Mouse (Mus musculus) lung, postnatal 25 days (tissue): ENCODE measurements around the gene Sema3b.

Source experiments
- DNase-seq: peaks from one replicate; pipeline ENCODE4 v3.0.0; 2022; ENCODE audit warnings: low spot score

The Sema3b gene

DNA sequence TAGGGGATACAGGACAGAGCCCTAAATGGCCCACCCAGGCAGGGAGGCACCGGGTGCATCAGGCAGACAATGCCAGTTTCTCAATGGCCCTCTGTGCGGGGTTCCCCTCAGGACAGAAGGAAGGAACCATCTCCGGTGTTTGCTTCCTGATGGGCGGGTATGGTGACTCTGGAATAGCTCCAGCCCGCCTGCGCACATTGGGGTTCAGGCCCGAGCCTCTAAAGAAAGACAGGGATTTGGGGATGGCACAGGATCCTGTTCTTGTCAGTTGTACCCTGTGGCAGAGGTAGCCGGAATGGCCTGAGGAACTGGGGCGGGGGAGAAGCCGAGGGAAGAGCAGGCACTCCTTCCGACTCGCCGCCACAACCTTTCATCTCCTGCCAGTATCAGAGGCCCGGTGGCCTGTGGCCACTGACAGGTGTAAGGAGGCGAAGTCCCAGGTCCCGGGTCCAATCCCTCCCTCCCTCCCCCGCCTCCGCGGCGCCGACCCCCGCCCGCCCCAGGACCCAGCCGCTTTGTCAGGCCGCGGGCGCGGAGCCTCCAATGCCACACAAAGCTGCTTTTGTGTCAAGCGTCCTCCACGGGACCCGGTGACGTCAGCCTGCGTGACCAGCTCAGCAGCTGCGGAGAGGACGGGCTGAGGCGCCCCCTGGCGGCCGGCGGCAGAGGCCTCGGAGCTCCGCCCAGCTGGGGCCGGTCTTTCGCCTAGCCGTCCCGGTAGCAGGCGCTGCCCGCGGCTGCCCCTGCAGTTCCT lies 3.3 kb upstream of the Sema3b start:
- peak; percentile 99 for DNase-seq

DNA sequence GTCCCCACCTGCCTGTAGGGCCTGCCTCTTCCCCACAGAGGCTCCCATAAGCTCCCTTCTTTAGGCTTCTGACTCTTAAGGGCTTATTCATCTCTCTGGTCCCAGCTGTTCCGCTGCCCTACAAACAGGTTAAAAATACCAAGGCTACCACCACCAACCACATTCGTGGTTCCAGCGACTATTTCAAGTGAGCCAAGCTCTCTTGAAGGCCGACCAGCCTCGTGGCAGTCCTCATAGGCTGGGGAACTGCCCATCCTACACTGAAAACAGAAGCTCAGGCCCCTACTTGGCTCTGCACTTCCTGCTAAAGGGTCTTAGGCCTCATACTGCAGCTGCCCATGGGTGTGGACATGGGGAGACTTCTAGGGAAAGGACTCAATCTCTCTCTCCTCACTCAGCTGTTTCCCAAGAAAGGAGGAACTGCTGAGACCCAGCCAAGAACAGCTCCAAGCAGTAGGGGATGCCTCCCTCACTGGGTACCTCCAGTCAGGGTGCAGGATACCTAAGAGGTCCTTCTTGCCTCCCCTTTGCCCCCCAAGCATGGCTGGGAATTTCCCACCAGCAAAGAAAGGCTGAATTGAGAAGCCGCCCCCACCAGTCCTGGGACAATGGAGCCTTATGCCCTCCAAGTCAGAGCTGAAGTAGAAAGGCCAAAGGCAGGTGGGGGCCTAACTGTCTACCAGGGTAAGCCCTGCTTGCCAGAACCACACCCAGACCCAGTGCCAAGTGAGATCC lies 2.6 kb upstream of the Sema3b start:
- DNase-seq = no peak

DNA sequence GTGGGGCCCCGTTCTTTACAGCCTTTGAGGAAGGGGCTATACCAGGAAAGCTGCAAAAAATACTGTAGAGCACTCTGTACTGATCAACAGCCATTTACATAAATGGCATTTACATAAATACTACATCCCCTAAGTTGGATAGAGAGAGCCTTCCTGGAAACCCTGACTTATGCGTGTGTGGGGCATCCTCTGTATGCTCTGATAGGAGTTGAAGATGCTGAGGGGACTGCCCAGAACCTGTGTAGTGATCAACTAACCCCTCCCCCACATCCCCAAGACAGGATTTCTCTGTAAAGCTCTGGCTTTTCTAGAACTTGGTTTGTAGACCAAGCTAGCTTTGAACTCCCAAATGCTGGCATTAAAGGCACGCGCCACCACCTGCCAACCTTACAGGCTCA lies 403 bp upstream of the Sema3b start:
- DNase-seq = no peak

DNA sequence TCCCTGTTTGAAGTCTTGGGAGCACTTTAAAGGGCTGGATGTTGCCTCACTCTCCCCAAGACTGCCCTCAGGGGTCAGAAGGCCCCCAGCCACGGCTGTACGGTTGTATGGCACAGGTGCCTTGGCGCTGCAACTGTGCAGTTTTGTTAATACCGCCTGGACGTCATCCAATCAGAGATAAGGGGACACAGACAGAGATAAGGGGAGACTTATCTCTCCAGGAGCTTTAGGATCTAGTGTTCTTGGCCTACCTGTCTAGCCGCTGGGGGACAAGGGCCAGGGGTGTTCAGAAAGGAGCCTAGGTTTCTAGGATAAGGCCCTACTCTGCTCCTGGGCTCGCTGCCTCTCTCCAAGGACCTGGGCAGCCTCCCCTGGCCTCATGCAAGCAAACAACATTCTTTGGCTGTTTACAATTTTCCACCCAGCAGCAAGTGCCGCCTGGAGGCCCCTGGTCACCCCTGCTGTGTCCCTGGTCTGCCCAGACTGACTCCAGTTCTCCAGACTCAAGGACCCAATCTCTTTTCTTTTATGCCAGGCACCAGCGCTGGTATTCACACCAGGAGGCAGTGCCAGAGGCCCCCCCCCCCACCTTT lies 1.3 kb downstream of the Sema3b start:
- DNase-seq = no peak

DNA sequence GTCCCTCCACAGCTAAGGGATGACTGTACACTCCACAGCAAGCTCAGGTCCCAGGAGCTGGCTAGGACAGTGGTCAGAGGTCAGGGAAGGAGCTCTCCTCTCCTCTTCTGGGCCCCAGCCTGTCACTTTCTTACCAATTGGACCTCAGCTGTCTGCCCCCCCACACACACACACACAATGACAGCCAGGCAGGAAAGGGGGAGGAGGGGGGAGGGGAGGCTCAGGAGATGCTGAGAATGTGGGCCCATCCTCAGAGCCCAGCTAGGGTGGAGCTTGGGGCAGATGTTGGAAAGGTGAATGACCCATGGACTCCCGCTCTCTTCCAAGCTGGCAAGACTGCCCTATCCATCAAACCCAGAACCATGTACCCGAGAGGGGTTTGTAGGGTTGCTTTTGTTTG lies 2.0 kb downstream of the Sema3b start:
- DNase-seq = no peak

DNA sequence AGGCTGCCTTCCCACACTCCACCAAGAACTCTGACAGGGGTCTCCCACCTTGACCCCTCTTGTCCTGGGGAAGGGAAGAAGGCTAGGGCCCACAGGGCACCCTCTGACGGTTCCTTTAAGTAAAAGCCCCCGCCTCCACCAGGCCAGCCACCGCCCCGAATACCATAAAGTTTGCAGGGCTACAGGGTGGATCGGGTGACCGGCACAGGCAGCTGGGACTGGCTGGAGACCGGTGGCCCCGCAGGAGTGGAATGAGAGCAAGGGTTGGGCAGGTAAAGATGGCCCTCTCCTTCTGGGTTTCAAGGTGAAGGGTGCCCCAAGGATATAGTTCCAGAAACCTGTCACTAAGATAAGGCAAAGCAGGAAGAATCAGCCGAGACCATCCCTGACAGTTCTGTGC lies 2.4 kb downstream of the Sema3b start:
- no peak for DNase-seq

DNA sequence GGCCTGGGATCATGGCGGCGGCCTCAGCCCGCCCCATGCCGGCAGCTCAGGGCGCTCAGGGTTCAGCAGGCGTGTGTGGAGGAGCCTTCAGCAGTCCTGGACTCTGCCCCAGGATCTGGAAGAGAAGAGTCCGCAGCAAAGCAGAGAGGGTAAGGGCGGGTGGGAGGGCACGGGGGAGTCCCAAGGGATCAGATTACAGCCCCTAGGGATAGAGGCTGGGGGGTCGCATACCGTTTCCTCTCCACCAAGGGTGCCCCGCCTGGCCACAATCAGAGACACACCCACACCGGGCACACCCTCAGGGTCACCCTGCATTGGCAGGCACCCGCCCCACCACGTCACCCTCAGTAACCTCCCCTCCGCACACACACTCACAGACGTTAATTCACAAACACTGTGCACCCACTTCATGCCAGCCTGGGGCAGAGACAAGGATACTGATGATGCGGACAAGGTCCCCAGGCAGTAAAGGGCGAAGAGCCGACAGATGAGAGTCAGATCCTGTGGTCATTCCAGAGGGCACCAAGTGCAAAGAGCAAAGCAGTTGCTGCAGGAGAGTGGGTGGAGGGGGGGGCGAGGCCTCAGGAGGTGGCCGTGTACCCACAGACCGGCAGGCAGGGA lies 3.9 kb downstream of the Sema3b start:
- no peak for DNase-seq

DNA sequence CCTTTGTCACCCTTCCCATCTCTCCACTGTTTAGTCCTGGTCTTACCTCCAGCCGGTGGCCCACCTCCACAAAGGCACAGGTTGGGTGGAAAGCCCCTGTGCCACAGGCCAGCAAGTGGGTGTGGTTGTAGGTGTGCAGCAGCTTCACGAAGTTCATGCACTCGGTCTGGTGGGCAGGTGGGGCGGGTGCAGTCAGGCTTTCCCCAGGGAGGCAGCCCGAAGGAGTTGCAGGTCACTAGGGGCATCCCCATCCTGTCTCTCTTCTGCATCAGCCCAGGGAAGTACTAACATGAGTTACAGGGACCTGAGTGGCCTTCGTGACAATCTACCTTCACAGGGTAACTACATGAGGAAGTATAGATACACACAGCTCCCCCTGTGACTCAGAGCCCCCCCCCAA lies 5.8 kb downstream of the Sema3b start:
- DNase-seq = no peak

DNA sequence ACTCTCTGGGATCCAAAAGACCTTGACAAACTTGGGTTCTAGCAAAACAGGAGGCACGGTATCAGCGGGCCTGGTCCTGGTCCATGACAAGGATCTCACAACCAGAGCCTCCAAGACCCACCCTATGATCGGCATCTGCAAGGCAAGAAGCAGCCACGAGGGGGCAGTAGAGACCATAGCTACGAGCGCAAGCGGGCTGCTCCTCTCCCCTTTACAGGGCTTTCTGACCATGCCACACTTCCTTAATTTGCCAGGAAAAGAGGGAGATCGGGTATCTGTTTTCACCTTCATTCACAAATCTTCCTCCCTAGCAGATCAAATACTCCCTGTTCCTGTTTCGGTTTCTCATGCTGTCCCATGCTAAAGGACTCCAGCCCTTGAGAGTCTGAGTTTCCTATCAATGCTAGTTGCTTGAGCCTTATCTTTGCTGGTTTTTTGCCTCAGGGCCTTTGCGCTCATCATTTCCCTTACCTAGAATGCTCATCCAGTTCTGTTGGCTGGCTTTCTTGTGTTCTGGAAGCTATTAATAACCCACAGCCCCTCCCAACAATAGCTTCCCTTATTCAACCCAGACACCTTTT lies 6.9 kb downstream of the Sema3b start:
- peak; percentile 93 for DNase-seq

DNA sequence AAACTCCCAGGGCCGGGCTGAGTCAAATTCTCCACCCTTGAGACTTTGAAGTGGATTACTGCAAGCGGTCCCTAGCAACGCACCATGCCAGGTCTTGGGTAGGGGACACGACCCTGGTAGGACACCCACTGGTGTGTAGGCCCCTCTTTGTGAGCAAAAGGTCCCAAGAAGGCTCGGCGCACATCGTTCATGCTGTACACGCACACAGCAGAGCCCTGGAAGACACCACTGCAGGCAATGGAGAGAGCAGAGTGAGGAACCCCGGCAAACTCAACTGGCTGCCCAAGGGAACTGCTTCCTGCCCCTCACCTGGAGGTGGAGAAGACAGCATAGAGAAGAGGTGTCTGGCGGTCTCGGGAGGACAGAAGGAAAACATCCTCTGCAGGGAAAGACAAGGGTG lies 7.8 kb downstream of the Sema3b start:
- no peak for DNase-seq

DNA sequence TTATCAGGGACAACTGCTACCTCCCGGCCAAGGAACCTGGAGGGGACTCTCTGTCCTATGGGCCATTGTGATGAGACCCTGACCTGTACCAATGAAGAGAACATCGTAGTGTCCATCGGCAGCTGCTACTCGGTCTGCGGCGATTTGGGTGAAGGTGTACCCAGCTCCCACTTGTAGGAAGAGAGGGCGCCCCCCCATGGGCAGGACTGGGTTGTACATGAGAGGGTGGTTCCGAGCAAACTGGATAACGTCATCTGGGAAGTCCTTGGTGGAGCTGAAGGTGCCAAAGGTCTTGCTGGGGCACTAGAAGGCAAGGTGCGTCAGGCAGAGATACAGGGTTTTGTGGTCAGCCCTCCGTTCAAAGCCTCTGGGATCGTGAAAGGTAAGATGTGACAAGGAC lies 8.3 kb downstream of the Sema3b start:
- DNase-seq = no peak

DNA sequence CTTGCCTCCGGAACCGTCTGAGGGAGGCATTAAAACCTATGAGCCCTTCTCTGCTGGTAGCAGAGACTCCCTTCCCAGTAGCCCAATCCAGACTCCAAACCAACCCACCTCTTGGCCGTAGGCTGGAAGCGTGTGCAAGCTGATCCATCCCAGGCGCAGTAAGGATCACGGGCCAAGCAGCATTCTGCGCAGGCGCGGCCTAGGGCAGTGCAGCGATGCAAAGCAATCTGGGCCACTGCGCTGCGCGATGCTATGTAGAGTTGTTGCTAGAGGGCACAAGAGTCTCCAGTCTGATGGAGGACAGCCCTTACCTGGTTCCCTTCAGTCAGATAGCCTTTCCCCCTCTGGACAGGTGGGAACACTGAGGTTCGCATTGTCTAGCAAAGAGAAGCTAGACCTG lies 9.2 kb downstream of the Sema3b start:
- DNase-seq = no peak

DNA sequence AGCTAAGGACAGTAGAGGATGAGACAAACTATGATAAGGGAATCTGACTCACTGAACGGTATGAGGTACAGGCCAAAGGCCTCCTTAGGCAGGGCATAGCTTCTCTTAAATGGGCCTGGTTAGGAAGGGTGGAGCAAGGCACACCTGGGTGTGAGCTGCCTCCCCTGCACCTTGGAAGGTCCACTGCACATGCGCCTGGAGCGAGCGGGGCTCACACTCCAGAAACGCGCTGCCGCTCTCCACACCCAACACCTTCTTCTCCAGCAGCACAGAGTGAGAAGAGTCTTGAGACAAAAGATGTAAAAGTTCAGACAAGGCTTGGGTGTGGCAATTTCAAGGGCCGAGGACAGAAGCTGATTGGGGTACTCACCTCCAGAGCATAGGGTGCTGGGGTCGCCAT lies 9.6 kb downstream of the Sema3b start:
- DNase-seq = no peak

DNA sequence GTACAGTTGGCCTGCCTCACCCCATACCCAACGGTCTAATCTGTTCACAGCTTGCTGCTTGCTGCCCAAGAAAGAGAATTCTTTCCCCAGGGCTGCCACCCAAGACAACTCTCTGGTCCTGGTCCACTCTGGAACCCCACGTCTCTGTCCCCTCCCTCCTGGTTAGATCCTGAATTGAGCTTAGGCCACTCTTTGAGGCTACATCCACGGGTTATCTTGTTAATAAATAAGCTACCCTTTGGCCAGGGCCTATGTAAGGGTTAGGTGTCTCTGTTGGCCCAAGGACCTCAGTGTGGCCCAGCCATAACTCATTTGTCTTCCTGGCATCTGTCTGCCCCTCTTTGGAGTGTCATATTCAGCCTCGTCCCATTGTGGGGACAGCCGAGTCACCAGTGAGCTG lies 10.6 kb downstream of the Sema3b start:
- DNase-seq = no peak

DNA sequence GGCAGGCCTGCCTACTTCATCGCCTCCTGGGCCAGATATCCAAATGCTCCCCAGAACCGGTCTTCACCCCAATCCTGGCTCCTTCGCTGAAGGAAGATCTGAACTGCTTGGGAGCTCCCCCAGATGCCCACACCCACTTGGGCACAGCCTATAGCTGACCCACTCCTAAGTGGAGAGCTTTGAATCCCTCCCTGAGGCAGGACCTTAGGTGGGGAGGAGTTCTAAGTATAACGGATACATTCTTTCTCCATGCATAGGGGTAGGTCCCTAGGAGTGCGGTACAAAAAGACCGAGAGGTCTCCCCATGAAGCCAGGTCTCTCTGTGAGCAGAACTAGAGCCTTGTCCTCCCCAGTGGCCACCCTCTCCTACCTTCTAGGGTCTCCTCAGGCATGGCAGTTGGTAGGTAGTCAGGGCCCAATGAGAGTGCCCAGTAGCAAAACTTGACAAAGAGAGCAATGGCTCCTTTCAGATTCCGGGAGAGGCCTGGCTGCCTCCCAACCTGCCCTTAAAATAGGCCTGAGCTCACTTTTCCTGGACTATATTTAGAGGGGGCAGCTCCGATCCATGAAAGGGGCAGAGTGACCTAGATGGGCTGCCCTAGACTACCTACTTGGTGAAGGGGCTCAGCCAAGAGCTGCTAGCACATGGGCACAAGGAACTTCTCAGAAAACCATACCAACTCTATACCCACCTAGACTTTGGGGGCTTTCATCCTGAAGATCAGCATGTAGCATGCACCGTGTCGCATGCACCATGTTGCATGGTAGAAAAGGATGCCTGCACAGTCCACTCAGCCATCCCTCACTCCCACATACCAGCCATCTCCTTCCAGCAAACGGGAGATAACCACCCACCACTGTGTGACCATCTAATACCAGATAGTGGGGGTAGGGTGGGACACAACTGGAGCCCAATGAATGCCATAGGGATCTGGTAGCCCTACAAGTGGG lies 12.1 kb downstream of the Sema3b start:
- no peak for DNase-seq

DNA sequence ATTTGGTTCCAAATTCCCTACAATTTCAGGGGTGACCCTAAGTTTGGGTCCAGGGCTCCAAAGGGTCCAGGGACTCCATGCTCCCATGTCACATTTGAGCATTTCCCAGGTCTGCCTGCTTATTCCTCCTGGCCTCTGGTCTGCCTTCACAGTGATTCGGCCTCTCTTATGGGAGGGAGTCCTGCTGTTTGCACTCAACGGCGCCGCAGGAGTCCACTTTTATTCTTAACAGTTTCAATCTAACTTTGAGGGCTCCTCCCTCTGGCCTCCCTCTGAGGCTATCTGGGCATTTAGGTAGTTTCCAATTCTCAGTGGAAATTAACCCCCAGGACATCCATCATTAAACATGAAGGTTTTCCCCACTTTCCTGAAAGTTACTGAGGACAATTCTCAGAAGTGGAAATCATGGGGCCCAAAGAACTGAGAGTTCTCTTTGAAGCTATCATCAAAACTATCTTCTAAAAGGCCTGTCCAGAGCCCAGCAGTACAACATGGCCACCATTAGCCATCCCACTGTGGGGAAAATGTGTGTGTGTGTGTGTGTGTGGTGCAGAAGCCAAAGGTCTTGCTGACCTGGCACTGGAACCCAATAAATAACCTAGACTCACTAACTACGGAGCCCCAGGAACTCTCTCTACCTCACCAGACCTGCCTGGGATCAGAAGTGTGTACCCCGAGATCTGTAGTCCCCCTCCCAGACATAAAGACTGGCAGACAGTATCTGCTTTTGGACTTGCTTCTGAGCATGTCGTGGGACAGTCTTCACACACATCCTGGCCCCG lies 14.6 kb downstream of the Sema3b start:
- no peak for DNase-seq

DNA sequence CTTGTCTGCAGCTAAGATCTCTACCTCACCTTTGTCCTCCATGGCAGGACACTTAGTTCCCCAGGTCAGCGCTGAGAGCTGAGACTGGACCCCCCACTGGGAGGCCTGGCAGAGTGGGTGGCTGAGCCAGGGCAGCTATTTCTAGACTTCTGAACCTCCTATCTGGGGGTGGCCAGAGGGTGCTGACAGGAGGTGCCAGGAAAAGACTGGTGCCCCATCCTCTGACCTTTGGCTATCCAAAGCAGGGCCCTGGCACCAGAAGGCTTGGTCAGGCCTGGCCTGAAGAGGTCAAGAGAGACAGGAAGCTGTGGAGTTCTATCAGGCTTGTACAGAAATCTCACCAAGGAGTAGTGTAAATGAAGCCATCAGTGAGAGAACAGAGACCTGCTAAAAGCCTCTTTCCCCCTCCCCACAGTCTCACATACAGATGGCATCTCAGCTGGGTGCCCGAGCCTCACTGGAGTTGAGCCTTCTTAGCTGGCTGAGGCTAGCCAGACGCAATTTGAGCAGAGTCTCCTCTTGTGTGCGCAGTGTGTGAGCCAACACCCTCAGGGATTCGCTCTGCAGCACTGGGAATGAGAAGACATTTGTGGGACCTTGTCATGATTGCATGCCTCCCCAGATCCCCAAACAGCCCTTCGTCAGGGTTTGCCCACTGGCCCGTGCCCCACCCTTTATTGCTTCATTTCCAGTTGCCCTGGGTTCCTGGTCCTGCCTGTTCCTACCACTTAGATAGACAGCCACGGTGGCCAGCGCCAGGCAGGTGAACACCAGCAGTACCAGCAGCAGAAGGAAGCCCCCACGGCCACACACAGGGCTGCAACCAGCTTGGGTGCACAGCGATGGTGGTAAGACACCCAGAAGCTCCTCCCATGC lies 15.7 kb downstream of the Sema3b start:
- no peak for DNase-seq

DNA sequence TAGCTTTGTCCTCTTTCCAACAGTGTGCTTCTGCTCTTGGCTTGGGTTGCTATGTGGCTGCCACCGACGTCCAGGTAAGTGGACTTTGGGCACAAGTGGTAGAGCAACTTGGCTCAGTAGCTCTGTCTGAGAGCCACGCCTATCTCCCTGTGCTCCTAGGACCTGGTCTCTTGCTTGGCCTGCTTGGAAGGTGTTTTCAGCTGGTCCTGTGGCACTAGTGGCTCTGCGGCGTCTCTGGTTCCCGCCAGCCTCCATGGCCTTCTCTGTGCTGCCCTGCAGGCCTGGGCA lies 18.3 kb downstream of the Sema3b start:
- no peak for DNase-seq

DNA sequence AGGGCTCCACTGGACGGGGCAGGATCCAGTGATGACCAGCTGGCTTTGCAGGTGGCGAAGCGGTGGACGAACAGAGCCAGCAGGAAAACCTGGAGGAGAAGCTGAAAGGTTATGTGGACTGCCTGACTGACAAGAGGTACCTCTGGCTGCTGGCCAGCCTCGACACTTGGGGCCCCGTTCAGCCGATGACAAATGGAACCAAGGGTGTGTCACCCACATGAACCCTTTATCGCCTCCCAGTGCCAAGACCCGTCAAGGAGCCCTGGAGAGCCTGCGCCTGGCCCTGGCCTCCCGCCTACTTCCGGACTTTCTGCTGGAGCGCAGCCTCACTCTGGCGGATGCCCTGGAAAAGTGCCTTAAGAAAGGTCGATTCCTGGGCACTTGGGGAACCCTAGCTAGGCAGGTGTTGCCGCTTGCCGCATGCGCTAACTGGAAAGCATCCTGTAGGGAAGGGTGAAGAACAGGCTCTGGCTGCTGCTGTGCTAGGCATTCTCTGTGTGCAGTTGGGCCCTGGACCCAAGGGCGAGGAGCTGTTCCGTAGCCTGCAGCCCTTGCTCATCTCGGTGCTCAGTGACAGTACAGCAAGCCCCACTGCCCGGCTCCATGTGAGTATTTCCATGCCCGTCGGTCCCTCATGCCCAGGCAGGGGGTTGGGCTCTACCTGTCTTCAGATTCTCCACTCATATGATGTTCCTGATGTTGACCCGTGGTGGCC lies 18.8 kb downstream of the Sema3b start:
- DNase-seq = peak; percentile 89
